Mouse (Mus musculus) leukemia stem cell, adult 10-12 weeks (primary cell): Measurements from ENCODE around the gene Grm1. TPM values are rescaled to one million over a fixed set of nuclear protein-coding genes. Genes with fewer than 3 reads are reported as not detected.

Experiments used
- polyA plus RNA-seq: library from polyadenylated mRNA; stranded (reverse); fragments of >175 nt; gene quantifications from 2 replicates; pipeline ENCODE4 v1.2.3, GENCODE M21; 2012; ENCODE audit warnings: low replicate concordance

The Grm1 gene
- 0.23 TPM in 1 of 2 replicates, not detected in the other for polyA plus RNA-seq

DNA sequence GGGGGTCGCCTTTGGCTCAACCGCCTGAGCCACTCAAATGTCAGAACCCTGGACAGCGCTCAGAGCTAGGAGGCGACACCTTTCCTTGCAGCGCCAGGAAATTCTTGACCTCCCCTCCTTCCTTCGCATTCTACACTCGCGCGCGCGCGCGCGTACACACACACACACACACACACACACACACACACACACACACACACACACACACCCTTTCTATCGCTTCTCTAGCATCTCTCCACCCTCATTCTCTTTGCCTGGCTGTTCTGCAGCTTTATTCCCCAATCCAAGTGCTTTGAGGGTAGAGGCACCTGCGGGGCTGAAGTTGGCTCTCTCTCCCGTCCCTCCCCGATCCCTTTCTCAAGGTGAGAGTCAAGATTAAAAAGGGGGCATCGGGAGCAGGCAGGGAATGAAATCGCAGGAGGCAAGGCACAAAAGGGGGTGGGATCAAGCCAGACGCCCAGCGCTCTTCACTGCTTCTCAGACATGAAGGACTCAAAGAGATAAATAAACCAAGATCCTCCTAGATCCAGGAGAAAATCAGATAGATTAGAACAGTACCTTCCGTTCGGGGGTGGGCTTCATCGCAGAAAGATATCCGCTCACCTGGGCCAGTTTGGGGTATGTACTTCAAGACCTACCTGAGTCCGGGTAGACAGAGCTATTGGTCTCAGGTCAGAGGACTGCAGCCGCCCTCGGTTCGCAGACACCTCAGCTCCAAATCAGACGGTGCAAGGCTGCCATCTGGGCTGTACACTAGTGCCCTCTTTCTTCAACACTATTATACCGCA, at the start of gene Grm1:
Gene Grm1, minus strand, starts transcription at position 746 of the 788 bp plus-strand sequence.

DNA sequence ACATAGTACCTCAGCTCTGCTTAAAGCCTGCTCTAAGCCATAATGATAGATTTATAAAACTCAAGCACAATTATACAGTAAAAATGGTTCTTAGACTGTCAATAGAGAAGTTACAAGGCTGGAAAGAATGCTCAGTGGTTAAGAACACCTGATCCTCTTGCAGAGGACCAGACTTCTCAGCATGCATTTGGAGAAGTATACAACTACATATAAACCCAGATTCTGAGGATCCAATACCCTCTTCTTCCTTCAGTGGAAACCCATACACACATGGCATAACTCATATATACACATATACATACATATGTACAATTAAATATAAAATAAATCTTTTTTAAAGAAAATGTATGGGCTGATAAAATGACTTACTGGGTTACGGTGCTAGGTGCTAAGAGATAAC, 401.1 kb downstream of the Grm1 start, which contains the start of gene Gm10944:
Gene Gm10944, plus strand, starts transcription at position 301 of the 400 bp plus-strand sequence.

Other genes starting within 250 kb of the Grm1 start
- 1.3 and 2.0 TPM in 2 replicates for gene Shprh, start 67.1 kb upstream of the Grm1 start, polyA plus RNA-seq
- gene Fbxo30, start 199.0 kb upstream of the Grm1 start, polyA plus RNA-seq, result 1.3 and 2.5 TPM in 2 replicates